Mouse (Mus musculus) stomach, embryonic 15.5 days (tissue): ENCODE data around the gene Gm49630. TPM values are rescaled to one million over a fixed set of nuclear protein-coding genes. Genes with fewer than 3 reads are reported as not detected.
"Not testable (repeated sequence)": the region's sequence is repeated elsewhere in the genome, so short reads cannot be mapped to it uniquely, and the experiment has no call there.

ENCODE experiments used
- ATAC-seq: fragments of 200-750 bp; cut with Nextera tagmentation; 2 replicates; pipeline ENCODE4 v1.8.0; 2017; ENCODE audit warnings: low read depth, moderate number of reproducible peaks, moderate TSS enrichment; ENCODE audit not compliant: insufficient read depth, low FRiP score
- H3K27ac ChIP-seq: fragments of 300-500 bp; sonication (generic); 2 replicates; pipeline ENCODE4 v1.5.1; 2015; ENCODE audit warnings: mild to moderate bottlenecking, inconsistent platforms
- H3K27me3 ChIP-seq: fragments of 300-500 bp; sonication (generic); replicated peaks from 2 replicates; pipeline ENCODE4 v1.6.1; 2015; ENCODE audit warnings: inconsistent platforms
- H3K36me3 ChIP-seq: fragments of 300-500 bp; sonication (generic); 2 replicates; pipeline ENCODE4 v1.6.1; 2015; ENCODE audit warnings: inconsistent platforms
- H3K4me1 ChIP-seq: fragments of 300-500 bp; sonication (generic); 2 replicates; pipeline ENCODE4 v1.6.1; 2015; ENCODE audit warnings: inconsistent platforms
- H3K4me2 ChIP-seq: fragments of 300-500 bp; sonication (generic); 2 replicates; pipeline ENCODE4 v1.6.1; 2015; ENCODE audit warnings: mild to moderate bottlenecking, inconsistent platforms
- H3K4me3 ChIP-seq: fragments of 300-500 bp; sonication (generic); replicated peaks from 2 replicates; pipeline ENCODE4 v1.5.1; 2015; ENCODE audit warnings: inconsistent platforms
- H3K9ac ChIP-seq: fragments of 300-500 bp; sonication (generic); 2 replicates; pipeline ENCODE4 v1.6.1; 2015; ENCODE audit warnings: inconsistent platforms
- H3K9me3 ChIP-seq: fragments of 300-500 bp; sonication (generic); 2 replicates; pipeline ENCODE4 v1.6.1; 2016; ENCODE audit warnings: inconsistent platforms
- WGBS: fragments of 180-500 bp; shearing (Covaris S2); methylation state at CpG from one replicate; pipeline ENCODE4 v1.1.7; 2015; 5-methylcytosine and 5-hydroxymethylcytosine counted together
- polyA plus RNA-seq: library from polyadenylated mRNA; unstranded; fragments of >200 nt; fragmentation: Nextera tagmentation; extraction: Ambion mirVana; gene quantifications from 2 replicates; pipeline ENCODE4 v1.2.1, GENCODE M21; 2015

Gene Gm49630
- polyA plus RNA-seq, 1 experiment from 2014 or later = not detected

DNA sequence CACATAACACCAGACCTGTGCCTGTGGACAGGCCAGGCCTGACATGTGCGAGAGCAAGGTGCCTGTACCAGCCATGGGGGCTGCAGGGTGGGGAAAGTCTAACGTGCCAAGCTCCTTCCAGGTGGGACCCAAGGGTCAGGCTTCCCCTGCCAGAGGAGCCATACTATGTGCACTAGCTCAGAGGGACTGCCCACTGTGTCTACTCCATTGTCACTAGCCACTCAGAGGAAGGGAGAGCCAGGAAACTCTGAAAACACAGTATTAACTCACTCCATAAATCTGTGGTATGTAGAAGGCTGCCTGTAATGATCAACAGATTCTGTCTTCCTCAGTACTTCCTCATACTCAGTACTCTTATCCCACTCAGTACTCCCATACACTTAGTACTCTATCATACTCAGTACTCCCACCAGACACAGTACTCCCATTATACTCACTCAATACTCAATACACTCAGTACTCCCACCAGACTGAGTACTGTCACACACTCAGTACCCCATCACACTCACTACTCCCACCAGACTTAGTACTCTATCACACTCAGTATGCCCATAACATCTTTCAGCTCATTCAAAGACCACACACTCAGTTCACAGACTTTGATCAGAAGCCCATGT is 16.7 kb upstream of the Gm49630 start:
- no CpG with 5 or more reads among the region's 2 CpGs for WGBS
- not testable (repeated sequence) for H3K9ac ChIP-seq, H3K27ac ChIP-seq, H3K36me3 ChIP-seq, H3K4me2 ChIP-seq, H3K4me3 ChIP-seq, H3K9me3 ChIP-seq, H3K4me1 ChIP-seq, H3K27me3 ChIP-seq
- ATAC-seq = peak; percentile 16; the same call in 1 of the 2 replicates

DNA sequence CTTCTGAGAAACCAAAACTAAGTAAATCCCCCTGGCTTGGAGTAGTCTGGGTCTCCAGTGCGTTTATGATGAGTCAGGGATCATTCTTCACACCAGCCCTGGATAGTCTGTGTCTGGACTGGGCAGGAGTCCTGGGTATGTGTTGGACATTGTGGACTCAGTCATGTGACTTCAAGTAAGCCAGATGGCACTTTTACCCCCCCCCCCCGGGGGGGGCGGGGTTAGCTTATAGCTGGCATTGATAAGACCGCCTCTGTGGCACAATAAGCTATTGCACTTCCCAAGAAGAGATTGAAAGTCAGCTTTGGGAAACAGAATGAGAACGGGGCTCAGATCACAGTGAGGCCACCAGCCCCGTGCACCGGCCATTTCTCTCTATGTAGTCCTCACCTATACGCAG is 14.2 kb upstream of the Gm49630 start:
- not testable (repeated sequence) for H3K27ac ChIP-seq, H3K36me3 ChIP-seq, H3K4me3 ChIP-seq, H3K4me2 ChIP-seq, H3K9me3 ChIP-seq, ATAC-seq, H3K27me3 ChIP-seq, H3K9ac ChIP-seq, H3K4me1 ChIP-seq
- 65% methylated on average over 8 of the region's 8 CpGs for WGBS

DNA sequence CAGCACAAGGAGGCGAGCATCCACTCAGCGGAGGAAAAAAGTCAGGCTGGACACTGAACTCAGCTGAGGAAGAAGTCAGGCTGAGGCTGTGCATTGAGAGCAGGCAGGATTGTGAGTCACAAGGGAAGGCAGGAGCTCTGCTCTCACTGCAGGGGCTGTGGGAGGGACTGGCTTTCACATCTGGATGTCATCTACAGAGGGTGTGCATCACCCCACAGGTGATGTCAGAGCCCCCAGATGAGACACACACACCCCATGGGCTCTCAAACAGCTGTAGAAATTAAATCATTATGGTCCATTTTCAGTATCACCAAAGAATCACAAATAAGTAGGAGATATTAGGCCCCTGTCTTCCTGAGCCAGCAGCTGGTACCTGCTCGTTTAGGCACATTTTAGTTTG is 13.6 kb upstream of the Gm49630 start, which contains the start of gene Unc93a2:
Gene Unc93a2 (minus strand): TSS at position 101 of the 400 bp plus-strand sequence.
- not testable (repeated sequence) for H3K4me1 ChIP-seq, H3K27me3 ChIP-seq, ATAC-seq, H3K4me2 ChIP-seq, H3K36me3 ChIP-seq, H3K27ac ChIP-seq, H3K4me3 ChIP-seq, H3K9ac ChIP-seq, H3K9me3 ChIP-seq
- WGBS = 74% methylated on average over 3 of the region's 3 CpGs

DNA sequence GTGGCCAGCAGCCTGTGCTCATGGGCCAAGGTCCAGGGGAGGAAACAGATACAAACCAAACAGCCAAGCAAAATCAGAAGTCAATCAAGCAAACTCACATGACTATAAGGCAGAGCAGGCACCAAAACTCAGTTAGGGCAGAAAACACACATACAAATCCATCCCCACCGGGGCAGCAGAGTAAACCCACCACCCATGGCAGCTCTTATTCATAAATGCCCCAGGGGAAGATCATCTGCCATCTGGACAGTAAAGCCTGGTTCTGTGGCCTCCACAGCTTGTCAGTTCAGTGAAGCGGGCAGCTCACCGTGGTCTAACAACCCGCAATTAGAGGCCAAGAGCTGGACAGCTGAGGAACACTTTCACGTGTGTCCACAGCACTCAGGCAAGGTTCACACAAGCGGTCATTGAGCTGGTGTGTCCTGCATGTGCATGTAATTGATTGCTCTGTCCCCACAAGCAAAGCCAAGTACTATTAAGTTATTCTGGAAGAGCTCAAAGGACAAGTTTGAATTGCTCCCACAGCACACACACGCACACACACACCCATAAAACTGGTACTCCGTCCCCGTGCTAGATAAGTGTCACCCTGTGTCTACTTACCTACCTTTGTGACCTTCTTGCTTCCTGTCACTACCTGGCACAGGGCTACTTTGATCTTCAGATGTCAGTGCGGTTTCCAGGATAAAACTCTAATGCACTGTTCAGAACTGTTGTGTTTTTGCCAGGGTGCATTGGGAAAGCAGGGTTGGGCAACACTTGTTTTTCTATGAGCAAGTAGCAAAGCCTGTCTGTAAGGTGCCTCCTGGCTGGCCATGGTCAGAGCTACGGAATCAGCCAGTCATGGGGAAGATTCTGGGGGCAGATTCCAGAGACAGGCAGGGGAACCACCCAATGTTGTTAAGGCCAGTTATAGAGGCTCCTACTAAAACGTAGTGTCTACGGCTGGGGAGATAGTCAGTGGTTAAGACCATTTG is 11.7 kb upstream of the Gm49630 start:
- WGBS = 78% methylated on average over 12 of the region's 13 CpGs
- not testable (repeated sequence) for H3K4me3 ChIP-seq, H3K9me3 ChIP-seq, H3K27ac ChIP-seq, H3K27me3 ChIP-seq, H3K4me1 ChIP-seq, H3K36me3 ChIP-seq, H3K9ac ChIP-seq, ATAC-seq, H3K4me2 ChIP-seq

DNA sequence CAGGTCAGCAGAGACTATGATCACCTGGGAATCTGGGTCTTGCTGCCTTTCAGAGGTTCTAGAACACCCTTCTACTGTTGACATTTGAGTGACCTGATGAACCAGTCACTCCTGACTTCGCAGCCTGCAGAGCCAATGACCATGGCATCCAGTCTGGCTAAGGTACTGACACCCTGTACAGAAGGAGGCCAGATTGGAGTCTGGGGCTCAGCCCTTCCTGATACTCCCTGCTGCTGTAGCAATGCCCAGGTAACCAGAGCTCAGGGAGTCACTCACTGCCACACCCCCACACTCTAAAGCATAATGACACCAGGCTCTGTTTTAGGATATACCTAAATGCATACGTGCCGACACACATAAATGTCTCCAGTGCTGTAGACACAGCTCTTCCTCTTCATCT is 10.9 kb upstream of the Gm49630 start:
- not testable (repeated sequence) for ATAC-seq
- 94% methylated on average over 1 of the region's 3 CpGs for WGBS

DNA sequence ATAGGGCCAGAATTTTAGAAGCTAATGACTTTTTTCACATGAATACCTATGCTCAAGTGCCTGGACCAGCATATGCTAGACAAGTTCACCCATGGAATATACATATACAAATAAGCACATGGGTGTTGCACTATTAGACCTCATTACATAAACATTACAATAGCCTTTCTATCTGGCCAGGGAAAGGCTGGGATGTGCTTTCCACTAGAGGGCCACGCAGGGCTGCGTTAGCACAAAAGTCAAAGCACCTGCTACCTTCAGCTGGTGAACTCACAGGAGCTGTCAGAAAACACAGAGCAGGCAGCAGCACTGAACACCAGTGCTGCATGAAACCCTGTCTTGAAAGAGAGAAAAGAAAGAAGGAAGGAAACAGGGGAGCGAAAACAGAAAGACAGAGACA is 6.1 kb upstream of the Gm49630 start:
- not testable (repeated sequence) for H3K9ac ChIP-seq, H3K27ac ChIP-seq, H3K36me3 ChIP-seq, H3K4me1 ChIP-seq, H3K4me3 ChIP-seq, ATAC-seq, H3K4me2 ChIP-seq, H3K27me3 ChIP-seq, H3K9me3 ChIP-seq
- 25% methylated on average over 2 of the region's 3 CpGs for WGBS

More for the DNA sequence above, 10.9 kb upstream of the Gm49630 start:
- H3K27me3 ChIP-seq, H3K9me3 ChIP-seq, H3K4me1 ChIP-seq, H3K4me2 ChIP-seq, H3K9ac ChIP-seq, H3K27ac ChIP-seq, H3K36me3 ChIP-seq, H3K4me3 ChIP-seq: not testable (repeated sequence)

DNA sequence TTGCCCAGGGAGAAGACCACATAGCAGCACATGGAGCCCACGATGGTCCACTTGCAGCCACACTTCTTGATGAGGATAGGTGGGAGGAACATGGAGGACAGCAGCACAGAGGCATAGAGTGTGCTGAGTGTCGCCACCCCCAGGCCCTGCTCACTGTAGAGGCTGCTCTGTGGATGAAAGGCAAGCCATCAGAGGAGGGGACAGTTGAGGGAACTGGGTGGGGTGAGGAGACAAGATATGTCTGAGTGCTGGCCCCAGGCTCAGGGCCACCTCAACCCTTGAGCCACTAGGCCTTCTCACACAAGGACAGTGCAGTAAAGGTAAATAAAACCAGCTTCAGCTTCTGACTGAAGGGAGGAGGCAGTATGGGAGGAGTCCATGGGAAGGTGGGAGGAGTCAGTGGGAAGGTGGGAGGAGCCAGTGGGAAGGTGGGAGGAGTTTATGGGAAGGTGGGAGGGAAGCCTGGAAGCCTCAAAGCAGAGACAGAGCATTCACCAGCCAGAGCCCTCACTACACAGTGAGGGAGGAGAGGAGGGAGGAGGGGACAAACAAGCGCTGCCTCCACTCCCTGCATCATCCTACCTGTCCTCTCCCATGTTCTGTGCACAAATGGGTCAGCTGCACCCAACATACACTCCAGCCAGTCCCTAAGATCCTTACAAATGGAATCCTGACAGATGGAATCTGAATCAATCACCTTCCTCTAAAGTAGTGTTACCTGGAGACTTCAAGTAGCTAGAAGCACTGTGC is 5.3 kb upstream of the Gm49630 start:
- not testable (repeated sequence) for H3K9ac ChIP-seq, H3K4me2 ChIP-seq, H3K36me3 ChIP-seq, H3K9me3 ChIP-seq, H3K4me1 ChIP-seq, H3K27ac ChIP-seq, H3K4me3 ChIP-seq, ATAC-seq, H3K27me3 ChIP-seq
- 93% methylated on average over 1 of the region's 3 CpGs for WGBS

DNA sequence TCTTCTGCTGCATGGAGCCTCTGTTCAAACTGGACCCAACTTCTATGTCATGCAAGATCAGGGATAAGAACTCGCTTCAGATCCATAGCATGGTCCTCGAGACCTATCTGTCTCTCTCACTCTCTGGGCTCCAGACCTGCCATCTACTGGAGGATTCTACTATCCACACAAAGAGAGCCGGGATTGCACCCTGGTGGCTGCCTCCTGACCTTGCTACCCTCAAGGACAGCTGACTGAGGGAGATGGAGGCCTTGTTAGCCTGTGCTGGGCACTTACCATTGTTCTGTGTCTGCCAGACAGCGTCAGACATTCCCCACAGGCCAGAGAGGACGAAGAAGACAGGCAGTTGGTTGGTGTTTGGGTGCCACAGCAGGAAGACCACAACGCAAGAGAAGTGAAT is 2.4 kb downstream of the Gm49630 start:
- not testable (repeated sequence) for H3K9ac ChIP-seq, H3K4me2 ChIP-seq, H3K27ac ChIP-seq, H3K9me3 ChIP-seq, H3K27me3 ChIP-seq, ATAC-seq, H3K36me3 ChIP-seq, H3K4me1 ChIP-seq, H3K4me3 ChIP-seq
- WGBS = 73% methylated on average over 4 of the region's 6 CpGs

DNA sequence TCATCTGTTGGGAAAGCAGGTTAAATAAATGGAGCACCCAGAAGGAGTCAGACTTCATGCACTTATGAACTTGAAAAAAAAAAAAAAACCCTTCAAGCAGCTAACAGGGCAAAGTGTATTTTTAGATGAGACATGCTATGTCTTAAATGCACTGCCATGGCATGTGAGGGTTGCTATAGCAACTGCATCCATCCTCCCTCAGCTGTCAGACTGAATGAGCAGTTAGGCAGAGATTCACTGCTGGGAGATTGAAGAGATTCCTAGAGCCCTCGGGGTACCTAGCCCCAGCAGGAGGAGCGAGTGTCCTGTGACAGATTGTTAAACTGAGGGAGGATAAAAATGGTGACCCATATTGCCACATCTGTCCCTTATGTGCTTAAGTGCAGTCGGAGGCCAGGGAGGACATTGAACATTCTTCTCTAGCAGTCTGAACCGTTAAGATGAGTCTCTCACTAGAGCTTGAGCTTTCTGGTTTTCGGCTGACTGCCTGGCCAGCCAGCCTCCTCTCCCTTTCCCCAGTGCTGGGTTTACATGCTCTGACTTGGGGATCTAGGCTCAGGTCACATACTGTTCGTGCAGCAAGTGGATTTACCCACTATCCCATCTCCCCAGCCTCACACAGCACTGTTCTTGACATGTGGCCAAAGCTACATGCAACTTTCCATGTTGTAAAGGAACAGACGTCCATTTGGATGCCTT is 5.0 kb downstream of the Gm49630 start:
- ATAC-seq, H3K36me3 ChIP-seq: not testable (repeated sequence)
- WGBS = 40% methylated on average over 5 of the region's 7 CpGs

DNA sequence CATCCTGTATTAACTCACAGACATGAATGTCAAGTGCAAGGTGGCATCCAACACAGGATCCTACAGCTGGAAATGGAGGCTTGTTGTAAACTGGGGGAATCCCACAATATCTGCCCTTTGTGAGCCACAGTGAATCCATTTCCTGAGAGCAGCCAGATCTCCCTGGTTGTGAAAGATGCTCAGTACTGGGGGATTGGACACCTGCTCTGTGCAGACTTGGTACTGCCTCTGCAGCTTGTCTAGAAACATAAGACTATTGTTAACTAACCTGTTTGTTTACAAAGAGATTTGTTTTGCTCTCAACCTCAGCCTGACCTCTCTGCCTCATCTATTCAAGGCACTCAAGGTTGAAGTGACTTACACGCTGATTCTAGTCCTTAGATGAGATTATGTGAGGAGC is 5.5 kb downstream of the Gm49630 start:
- H3K4me2 ChIP-seq, H3K36me3 ChIP-seq, H3K9ac ChIP-seq, H3K27me3 ChIP-seq, H3K9me3 ChIP-seq, ATAC-seq, H3K27ac ChIP-seq, H3K4me3 ChIP-seq, H3K4me1 ChIP-seq: not testable (repeated sequence)
- WGBS = no CpG with 5 or more reads among the region's 1 CpGs

More for the DNA sequence above, 5.0 kb downstream of the Gm49630 start:
- H3K27me3 ChIP-seq, H3K9me3 ChIP-seq, H3K4me2 ChIP-seq, H3K4me3 ChIP-seq, H3K27ac ChIP-seq, H3K4me1 ChIP-seq, H3K9ac ChIP-seq: not testable (repeated sequence)

DNA sequence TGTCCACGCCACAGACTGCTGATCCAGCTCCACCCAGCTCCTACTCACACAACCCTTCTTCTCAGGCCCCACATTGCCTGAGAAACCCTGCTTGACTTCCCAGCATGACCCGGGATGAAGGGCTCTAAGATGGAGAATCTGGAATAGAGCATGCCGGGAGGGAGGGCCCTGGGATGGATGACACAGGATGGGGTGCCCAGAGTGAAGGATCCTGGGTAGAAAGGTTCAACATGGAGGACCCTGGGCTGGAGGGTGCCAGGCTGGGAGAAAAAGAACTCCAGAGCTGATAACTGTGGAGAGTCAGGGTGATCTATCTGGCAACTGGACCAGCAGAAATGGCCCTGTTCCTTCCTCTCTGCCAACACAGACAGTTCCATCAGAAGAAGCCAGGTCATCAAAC is 6.2 kb downstream of the Gm49630 start:
- ATAC-seq = 0 out of 2 replicates have a peak, but pooled peaks have one; percentile 23
- not testable (repeated sequence) for H3K4me2 ChIP-seq, H3K9me3 ChIP-seq, H3K4me1 ChIP-seq, H3K27ac ChIP-seq, H3K27me3 ChIP-seq, H3K36me3 ChIP-seq, H3K9ac ChIP-seq, H3K4me3 ChIP-seq
- 100% methylated on average over 1 of the region's 3 CpGs for WGBS
